Mouse (Mus musculus) kidney, embryonic 14.5 days (tissue): Measurements from ENCODE around the gene Zfp324. TPM values are rescaled to one million over a fixed set of nuclear protein-coding genes. Genes with fewer than 3 reads are reported as not detected.

ENCODE experiments used
- ATAC-seq: fragments of 200-750 bp; cut with Nextera tagmentation; 2 replicates; pipeline ENCODE4 v1.8.0; 2017; ENCODE audit warnings: moderate number of reproducible peaks, mild to moderate bottlenecking, moderate TSS enrichment, moderate library complexity; ENCODE audit not compliant: low FRiP score, low TSS enrichment
- H3K27ac ChIP-seq: fragments of 300-500 bp; sonication (generic); 2 replicates; pipeline ENCODE4 v1.5.1; 2014; ENCODE audit warnings: low read depth, mild to moderate bottlenecking, low read length, moderate library complexity, mixed read lengths
- H3K27me3 ChIP-seq: fragments of 300-500 bp; sonication (generic); 2 replicates; pipeline ENCODE4 v1.6.1; 2014; ENCODE audit warnings: mild to moderate bottlenecking, low read length; ENCODE audit not compliant: control insufficient read depth, insufficient read depth
- H3K36me3 ChIP-seq: fragments of 300-500 bp; sonication (generic); 2 replicates; pipeline ENCODE4 v1.6.1; 2014; ENCODE audit warnings: low read length, mixed read lengths; ENCODE audit not compliant: control insufficient read depth, insufficient read depth
- H3K4me1 ChIP-seq: fragments of 300-500 bp; sonication (generic); 2 replicates; pipeline ENCODE4 v1.6.1; 2014; ENCODE audit warnings: low read length, mixed read lengths; ENCODE audit not compliant: control insufficient read depth, insufficient read depth
- H3K4me2 ChIP-seq: fragments of 300-500 bp; sonication (generic); replicated peaks from 2 replicates; pipeline ENCODE4 v1.6.1; 2014; ENCODE audit warnings: low read depth, mild to moderate bottlenecking, low read length
- H3K4me3 ChIP-seq: fragments of 300-500 bp; sonication (generic); 2 replicates; pipeline ENCODE4 v1.5.1; 2014; ENCODE audit warnings: mild to moderate bottlenecking, low read length
- H3K9ac ChIP-seq: fragments of 300-500 bp; sonication (generic); 2 replicates; pipeline ENCODE4 v1.6.1; 2014; ENCODE audit warnings: low read depth, mild to moderate bottlenecking, low read length, moderate library complexity
- H3K9me3 ChIP-seq: fragments of 300-500 bp; sonication (generic); 2 replicates; pipeline ENCODE4 v1.6.1; 2016; ENCODE audit warnings: low read length; ENCODE audit not compliant: control insufficient read depth
- WGBS: fragments of 180-500 bp; shearing (Covaris S2); extraction: QIAGEN DNeasy Blood & Tissue Kit; methylation state at CpG from one replicate; pipeline ENCODE4 v1.1.7; 2014; 5-methylcytosine and 5-hydroxymethylcytosine counted together
- polyA plus RNA-seq: library from polyadenylated mRNA; unstranded; fragments of >200 nt; fragmentation: Nextera tagmentation; extraction: Ambion mirVana; gene quantifications from 2 replicates; pipeline ENCODE4 v1.2.1, GENCODE M21; 2014

Zfp324 gene
- polyA plus RNA-seq, 1 experiment from 2014 or later, result 9.3 TPM

DNA sequence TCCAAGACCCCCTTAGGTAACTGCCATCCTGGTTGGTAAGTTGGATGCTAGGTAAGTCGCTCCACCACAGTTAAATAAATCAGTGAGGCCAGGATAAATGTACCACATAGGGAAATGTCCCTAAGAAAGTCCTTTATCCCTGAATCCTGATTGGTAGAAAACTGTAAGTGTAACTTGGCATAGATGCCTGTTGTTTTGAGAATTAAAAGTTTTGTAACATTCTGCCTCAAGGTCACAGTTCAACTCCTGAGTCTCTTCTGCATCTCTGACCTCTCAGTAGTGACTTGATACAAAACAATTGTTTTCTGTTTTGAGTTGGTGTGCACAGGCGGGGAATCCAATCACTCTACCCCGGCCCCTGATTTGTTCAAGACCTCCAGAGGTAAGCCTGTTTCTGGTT lies 33.2 kb downstream of the Zfp324 start, which contains the start of gene Trim28:
Trim28 (plus strand) TSS at position 264 of the 400 bp plus-strand sequence.
- ATAC-seq, result no peak

DNA sequence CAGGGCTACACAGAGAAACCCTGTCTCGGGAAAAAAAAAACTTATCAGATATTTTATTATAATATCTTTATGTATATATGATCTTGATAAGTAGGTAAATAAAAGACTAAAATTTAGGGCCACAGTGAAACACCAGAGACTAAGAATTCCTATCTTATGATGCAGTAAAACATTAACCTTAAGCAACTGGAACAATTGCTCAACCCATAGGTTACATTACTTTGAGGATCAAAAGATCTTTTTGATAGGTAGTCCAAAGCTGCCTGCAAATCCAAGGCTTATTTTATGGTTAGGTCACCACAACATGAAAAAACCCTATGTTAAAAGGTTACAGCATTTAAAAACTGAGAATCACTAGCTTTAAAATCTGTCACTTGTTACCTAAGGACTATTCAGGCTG lies 35.9 kb downstream of the Zfp324 start:
- Histone ChIP-seq H3K4me3 (no peak overlapping the region), H3K4me1 (no peaks in the 10 kb centered on the region), H3K36me3 (peaks cover 12% of the 10 kb centered on the region; the same call in 1 of the 2 replicates), H3K27me3 (no peaks in the 10 kb centered on the region), H3K4me2 (no peak overlapping the region), H3K9ac (no peak overlapping the region), H3K9me3 (no peaks in the 10 kb centered on the region), H3K27ac (no peak overlapping the region)
- 67% methylated on average over 1 of the region's 1 CpGs for WGBS
- no peak for ATAC-seq

More for the DNA sequence above, 33.2 kb downstream of the Zfp324 start, which contains the start of gene Trim28:
- Histone ChIP-seq H3K27me3 (no peaks in the 10 kb centered on the region), H3K27ac (no peak within 1 kb of the TSS), H3K4me3 (no peak within 1 kb of the TSS), H3K9me3 (no peaks in the 10 kb centered on the region), H3K4me2 (no peak within 1 kb of the TSS), H3K9ac (no peak within 1 kb of the TSS), H3K4me1 (no peaks in the 10 kb centered on the region), H3K36me3 (no peaks in the 10 kb centered on the region)
- 87% methylated on average over 3 of the region's 3 CpGs for WGBS

DNA sequence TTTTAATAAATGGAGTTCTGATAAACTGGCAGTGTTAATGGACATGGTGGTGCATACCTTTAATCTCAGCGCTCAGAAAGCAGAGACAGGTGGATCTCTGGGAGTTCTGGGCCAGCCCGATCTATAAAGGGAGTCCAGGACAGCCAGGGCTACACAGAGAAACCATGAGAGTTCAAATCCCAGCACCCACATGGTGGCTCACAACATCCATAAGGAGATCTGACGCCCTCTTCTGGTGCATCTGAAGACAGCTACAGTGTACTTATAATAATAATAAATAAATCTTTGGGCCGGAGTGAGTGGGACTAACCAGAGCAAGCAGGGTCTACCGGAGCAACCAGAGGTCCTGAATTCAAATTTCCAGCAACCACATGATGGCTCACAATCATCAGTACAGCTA lies 37.7 kb downstream of the Zfp324 start:
- no peak for ATAC-seq
- WGBS, result 79% methylated on average over 5 of the region's 5 CpGs
- H3K36me3 ChIP-seq, result peaks cover 19% of the 10 kb centered on the region; the same call in 1 of the 2 replicates

DNA sequence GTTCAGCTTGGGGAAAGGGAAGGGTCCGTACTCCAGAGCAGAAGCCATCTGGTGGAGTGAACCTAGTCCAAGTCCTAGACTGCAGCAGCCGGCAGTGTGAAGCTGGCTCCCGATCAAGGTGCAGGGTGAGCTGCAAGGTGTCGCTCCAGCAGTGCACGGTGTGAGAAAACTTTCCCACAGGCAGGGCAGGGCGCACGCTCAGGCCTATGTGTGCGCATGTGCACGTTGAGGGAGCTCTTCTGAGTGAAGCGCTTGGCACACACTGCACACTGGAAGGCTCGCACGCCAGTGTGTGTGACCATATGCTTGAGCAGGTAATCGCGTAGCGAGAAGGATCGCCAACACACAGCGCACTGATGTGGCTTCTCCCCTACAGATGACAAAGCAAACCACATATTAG lies 40.4 kb downstream of the Zfp324 start:
- no peaks in the 10 kb centered on the region for H3K27me3 ChIP-seq
- peaks cover 19% of the 10 kb centered on the region; the same call in 1 of the 2 replicates for H3K36me3 ChIP-seq
- no peaks in the 10 kb centered on the region for H3K9me3 ChIP-seq
- no peak overlapping the region for H3K27ac ChIP-seq
- ATAC-seq, result no peak
- no peak overlapping the region for H3K4me3 ChIP-seq
- H3K9ac ChIP-seq, result no peak overlapping the region
- WGBS, result 91% methylated on average over 17 of the region's 17 CpGs
- H3K4me2 ChIP-seq, result no peak overlapping the region
- peaks cover 3% of the 10 kb centered on the region; the same call in 1 of the 2 replicates for H3K4me1 ChIP-seq

More for the DNA sequence above, 37.7 kb downstream of the Zfp324 start:
- H3K9me3 ChIP-seq, result no peaks in the 10 kb centered on the region
- H3K4me2 ChIP-seq, result no peak overlapping the region
- H3K4me1 ChIP-seq, result peaks cover 3% of the 10 kb centered on the region; the same call in 1 of the 2 replicates
- no peak overlapping the region for H3K9ac ChIP-seq
- no peak overlapping the region for H3K4me3 ChIP-seq
- H3K27ac ChIP-seq, result no peak overlapping the region
- H3K27me3 ChIP-seq, result no peaks in the 10 kb centered on the region

DNA sequence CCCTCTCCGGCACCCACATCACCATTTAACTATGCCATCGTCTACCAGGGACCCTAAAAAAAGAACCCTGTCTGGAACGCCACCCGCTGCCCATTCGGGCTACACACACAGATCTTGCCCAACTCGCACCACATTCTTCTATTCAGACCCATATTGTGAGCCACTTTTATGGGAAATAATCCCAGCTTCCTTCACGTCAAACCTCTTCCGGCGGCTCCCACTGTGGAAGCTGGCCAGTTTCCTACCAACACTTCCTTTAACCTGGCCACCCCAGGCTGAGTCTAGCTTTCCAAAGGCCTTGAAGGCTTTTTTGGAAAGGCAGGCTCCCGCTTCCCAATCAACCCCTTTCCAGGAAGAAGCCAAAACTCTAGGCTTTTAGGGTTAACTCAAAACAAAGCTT lies 40.9 kb downstream of the Zfp324 start:
- Histone ChIP-seq H3K9me3 (no peaks in the 10 kb centered on the region), H3K9ac (no peak overlapping the region), H3K4me1 (peaks cover 3% of the 10 kb centered on the region; the same call in 1 of the 2 replicates), H3K27ac (no peak overlapping the region; the same call in 1 of the 2 replicates), H3K4me2 (no peak overlapping the region), H3K4me3 (no peak overlapping the region; the same call in 1 of the 2 replicates), H3K36me3 (peaks cover 19% of the 10 kb centered on the region; the same call in 1 of the 2 replicates), H3K27me3 (no peaks in the 10 kb centered on the region)
- ATAC-seq, result no peak
- 88% methylated on average over 10 of the region's 10 CpGs for WGBS

DNA sequence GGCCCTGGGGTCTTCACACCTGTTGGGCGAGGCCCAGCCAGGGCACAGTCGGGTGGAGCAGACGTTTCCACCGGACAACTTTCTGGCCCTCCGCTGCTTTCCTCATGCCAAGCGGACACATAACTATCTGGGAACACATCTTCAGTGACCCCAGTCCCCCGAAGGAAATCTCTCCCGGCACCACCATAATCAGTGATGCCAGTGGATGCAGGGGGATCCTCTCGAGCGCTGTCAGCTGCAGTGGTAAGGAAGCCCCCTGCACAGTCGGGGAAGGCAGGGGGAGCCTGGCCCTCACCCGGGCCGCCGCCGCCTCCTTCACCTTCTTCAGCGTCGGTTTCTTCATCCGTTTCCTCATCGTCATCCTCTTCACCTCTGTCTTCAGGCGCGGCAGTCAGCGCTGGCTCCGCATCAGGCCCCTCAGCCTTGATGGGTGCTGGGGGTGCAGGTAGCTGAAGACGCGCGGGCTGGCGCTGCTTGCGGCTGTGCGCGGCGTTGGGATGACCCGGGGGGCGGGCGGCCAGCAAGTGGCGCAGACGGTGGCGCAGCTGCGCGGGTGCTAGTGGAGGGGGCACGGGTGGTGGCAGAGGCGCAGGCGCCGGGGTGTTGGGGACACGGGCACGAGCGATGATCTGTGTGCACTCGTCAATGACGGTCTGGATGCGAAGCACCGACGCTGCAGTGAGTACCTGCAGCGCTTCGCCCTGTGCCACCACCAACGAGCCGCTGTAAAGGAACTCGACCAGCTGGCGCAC lies 41.9 kb downstream of the Zfp324 start:
- Histone ChIP-seq H3K27ac (no peak overlapping the region), H3K4me2 (peak overlapping the region; percentile 40), H3K4me1 (peaks cover 3% of the 10 kb centered on the region; the same call in 1 of the 2 replicates), H3K9ac (peak overlapping the region; percentile 44; the same call in 1 of the 2 replicates), H3K27me3 (no peaks in the 10 kb centered on the region), H3K36me3 (peaks cover 19% of the 10 kb centered on the region; the same call in 1 of the 2 replicates), H3K9me3 (no peaks in the 10 kb centered on the region), H3K4me3 (peak overlapping the region; percentile 27)
- WGBS, result 38% methylated on average over 57 of the region's 57 CpGs
- no peak for ATAC-seq

DNA sequence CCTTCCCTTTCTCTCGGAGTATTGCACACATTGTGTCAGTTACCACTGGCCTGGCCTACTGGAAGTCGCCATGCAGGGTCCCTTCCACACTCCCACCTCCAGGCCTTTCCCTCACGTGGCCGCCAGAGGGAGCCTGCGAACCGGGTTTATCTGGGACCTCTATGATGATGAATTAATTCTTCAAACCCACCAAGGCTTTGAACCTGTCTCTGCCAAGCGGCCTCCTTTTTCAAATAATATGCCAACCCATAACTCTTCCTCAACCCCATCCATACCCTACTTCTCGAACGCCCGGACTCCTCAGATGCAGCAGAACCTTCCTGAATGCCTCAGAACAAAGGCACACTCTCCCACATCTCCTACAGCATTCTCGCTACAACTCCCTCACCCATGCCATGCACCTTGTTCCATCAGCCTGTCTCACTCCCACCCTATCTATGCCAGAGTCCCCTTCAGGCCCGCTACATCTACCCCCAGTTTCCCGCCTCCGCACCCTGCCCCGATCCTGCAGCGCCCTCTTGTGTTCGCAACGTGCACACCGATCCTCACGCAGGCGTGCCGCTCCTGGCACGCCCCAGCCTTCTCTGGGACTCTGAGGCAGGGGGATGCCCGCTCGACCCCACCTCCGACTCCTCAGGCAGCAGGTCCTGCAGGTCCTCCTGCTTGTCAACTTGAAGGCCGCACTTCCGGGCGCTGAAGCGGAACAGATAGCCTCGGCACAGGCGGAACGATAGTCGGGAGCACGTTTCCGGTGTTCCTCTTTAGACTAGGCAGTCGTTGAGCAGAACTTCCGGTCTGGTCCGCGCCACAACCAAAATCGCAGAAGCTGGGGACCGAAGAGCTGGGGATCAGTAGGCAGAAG lies 43.7 kb downstream of the Zfp324 start:
- peak; percentile 93 for ATAC-seq
- WGBS, result under 1% methylated on average over 42 of the region's 42 CpGs
- Histone ChIP-seq H3K9me3 (no peaks in the 10 kb centered on the region), H3K27me3 (no peaks in the 10 kb centered on the region), H3K27ac (peak overlapping the region; percentile 97), H3K9ac (peak overlapping the region; percentile 76), H3K4me3 (peak overlapping the region; percentile 70), H3K4me2 (peak overlapping the region; percentile 62), H3K36me3 (peaks cover 19% of the 10 kb centered on the region; the same call in 1 of the 2 replicates), H3K4me1 (peaks cover 3% of the 10 kb centered on the region; the same call in 1 of the 2 replicates)

DNA sequence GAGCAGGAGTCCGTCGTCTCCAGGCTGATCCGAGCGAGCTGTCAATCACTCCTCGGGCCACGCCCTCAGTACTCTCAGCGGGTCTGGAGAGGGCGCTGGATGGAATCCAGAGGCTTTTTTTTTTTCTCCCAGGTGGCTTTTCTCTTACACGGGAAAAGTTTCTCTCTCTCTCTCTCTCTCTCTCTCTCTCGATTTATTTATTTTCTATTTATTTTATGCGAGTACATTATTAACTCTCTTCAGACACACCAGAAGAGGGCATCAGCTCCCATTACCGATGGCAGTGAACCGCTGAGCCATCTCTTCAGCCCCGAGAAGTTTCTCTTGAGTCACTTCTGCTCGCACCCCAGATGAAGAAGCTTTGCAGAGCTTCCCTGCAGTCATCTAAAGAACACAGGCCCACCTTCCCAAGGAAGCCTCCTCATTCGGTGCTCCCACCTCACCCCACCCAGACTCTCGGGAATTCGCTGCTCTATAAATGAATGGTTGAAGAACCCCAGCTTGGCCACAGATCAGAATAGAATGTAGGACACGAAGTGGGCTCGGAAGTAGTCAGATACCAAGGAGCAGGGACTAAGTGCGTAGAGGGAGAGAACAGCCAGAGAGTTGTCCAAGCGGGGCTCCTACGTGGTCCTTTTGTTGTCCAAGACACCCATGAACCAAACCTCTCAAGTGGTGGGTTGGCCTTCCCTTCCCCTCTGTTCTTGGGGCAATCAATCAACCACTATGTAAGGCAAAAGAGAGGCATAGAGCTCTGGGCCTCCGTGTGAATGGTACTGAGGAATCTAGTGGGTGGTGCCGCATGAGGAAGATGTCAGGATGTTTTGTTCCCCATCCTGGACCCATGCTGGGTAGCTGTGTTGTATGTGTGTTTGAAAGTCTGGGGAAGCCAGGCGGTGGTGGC lies 44.6 kb downstream of the Zfp324 start, which contains the start of gene Zbtb45:
Zbtb45 (minus strand) TSS at position 30 of the 904 bp plus-strand sequence.
- no peaks in the 10 kb centered on the region for H3K27me3 ChIP-seq
- ATAC-seq, result peak; percentile 1; the same call in 1 of the 2 replicates
- peaks cover 3% of the 10 kb centered on the region; the same call in 1 of the 2 replicates for H3K4me1 ChIP-seq
- peak within 1 kb of the TSS; percentile 70 for H3K4me3 ChIP-seq
- peak within 1 kb of the TSS; percentile 97 for H3K27ac ChIP-seq
- peak within 1 kb of the TSS; percentile 76 for H3K9ac ChIP-seq
- H3K9me3 ChIP-seq, result no peaks in the 10 kb centered on the region
- H3K4me2 ChIP-seq, result peak within 1 kb of the TSS; percentile 62
- peaks cover 19% of the 10 kb centered on the region; the same call in 1 of the 2 replicates for H3K36me3 ChIP-seq
- 14% methylated on average over 26 of the region's 26 CpGs for WGBS
